Mouse (Mus musculus) liver, embryonic 14.5 days (tissue): ENCODE measurements at regions not wholly inside any gene's neighbourhood (a gene's known extent, or its start where the extent isn't known, plus 50 kb on each side); places are given as distances from the start of the nearest gene placed in this dataset.

Source experiments
- ATAC-seq: fragments of 200-750 bp; cut with Nextera tagmentation; 2 replicates; pipeline ENCODE4 v1.8.0; 2017; ENCODE audit warnings: moderate number of reproducible peaks, mild to moderate bottlenecking, moderate library complexity; ENCODE audit not compliant: insufficient read depth
- DNase-seq, 3 experiments: peaks; one replicate each; pipeline ENCODE4 v3.0.0-alpha.2; 2012 to 2013; ENCODE audit warnings: low read depth in 3 of 3, low spot score in 3 of 3
- H3K27ac ChIP-seq: fragments of 300-500 bp; sonication (generic); 2 replicates; pipeline ENCODE4 v1.5.1; 2014; ENCODE audit warnings: moderate library complexity, mild to moderate bottlenecking, control low read depth, inconsistent platforms
- H3K27me3 ChIP-seq: fragments of 300-500 bp; sonication (generic); 2 replicates; pipeline ENCODE4 v1.6.1; 2014; ENCODE audit warnings: mild to moderate bottlenecking, low read length, moderate library complexity; ENCODE audit not compliant: control insufficient read depth, insufficient read depth
- H3K36me3 ChIP-seq: fragments of 300-500 bp; sonication (generic); replicated peaks from 2 replicates; pipeline ENCODE4 v1.6.1; 2014; ENCODE audit warnings: low read depth; ENCODE audit not compliant: control insufficient read depth, insufficient read depth
- H3K4me1 ChIP-seq, 2 experiments: fragments of 200-500 bp in 1 of 2; fragments of 300-500 bp in 1 of 2; sonication (generic) in 1 of 2; replicated peaks; 2 replicates each; pipeline ENCODE4 v1.6.1; 2012 to 2014; ENCODE audit warnings: antibody characterized with exemption in 1 of 2, inconsistent platforms in 1 of 2, low read length in 1 of 2; ENCODE audit not compliant: control insufficient read depth in 2 of 2, insufficient read depth in 2 of 2
- H3K4me2 ChIP-seq: fragments of 300-500 bp; sonication (generic); 2 replicates; pipeline ENCODE4 v1.6.1; 2014; ENCODE audit warnings: low read depth, mild to moderate bottlenecking, control low read depth, moderate library complexity
- H3K4me3 ChIP-seq, 2 experiments: fragments of 200-500 bp in 1 of 2; fragments of 300-500 bp in 1 of 2; sonication (generic) in 1 of 2; 2 replicates each; pipeline ENCODE4 v1.5.1; 2012 to 2014; ENCODE audit warnings: low read depth in 2 of 2, low read length in 2 of 2, mild to moderate bottlenecking in 2 of 2, control low read depth in 1 of 2, inconsistent platforms in 1 of 2, moderate library complexity in 1 of 2; ENCODE audit not compliant: insufficient read depth in 1 of 2
- H3K9ac ChIP-seq: fragments of 300-500 bp; sonication (generic); replicated peaks from 2 replicates; pipeline ENCODE4 v1.6.1; 2014; ENCODE audit warnings: mild to moderate bottlenecking, control low read depth, moderate library complexity
- H3K9me3 ChIP-seq: fragments of 300-500 bp; sonication (generic); 2 replicates; pipeline ENCODE4 v1.6.1; 2016; ENCODE audit warnings: low read length, mixed read lengths; ENCODE audit not compliant: control insufficient read depth
- CTCF ChIP-seq: IDR thresholded peaks from 2 replicates; pipeline ENCODE4 v1.5.1; 2016; ENCODE audit warnings: antibody characterized with exemption, low read depth, control low read depth
- EP300 ChIP-seq: IDR thresholded peaks from 2 replicates; pipeline ENCODE4 v1.6.1; 2016; ENCODE audit warnings: antibody characterized with exemption, low read depth
- WGBS: fragments of 180-500 bp; shearing (Covaris S2); extraction: QIAGEN DNeasy Blood & Tissue Kit; methylation state at CpG from one replicate; pipeline ENCODE4 v1.1.7; 2014; ENCODE audit not compliant: insufficient replicate concordance; 5-methylcytosine and 5-hydroxymethylcytosine counted together

GRCm38 (mm10) chr1:61164271-61164670 lies 186.5 kb downstream of the Icos start:
- TF ChIP-seq EP300 (no peak), CTCF (no peak)
- DNase-seq (no peak), ATAC-seq (no peak)
- Histone ChIP-seq H3K4me2 (no peak overlapping the region), H3K9ac (no peak overlapping the region), H3K27ac (no peak overlapping the region), H3K36me3 (no peaks in the 10 kb centered on the region), H3K4me3 (no peak overlapping the region), H3K4me1 (no peaks in the 10 kb centered on the region), H3K9me3 (no peaks in the 10 kb centered on the region), H3K27me3 (no peaks in the 10 kb centered on the region)
- 71% methylated on average over 2 of the region's 2 CpGs for WGBS

- H3K27ac ChIP-seq: no peak overlapping the region
- no peak overlapping the region for H3K4me2 ChIP-seq
- 63% methylated on average over 6 of the region's 6 CpGs for WGBS
- H3K9me3 ChIP-seq: no peaks in the 10 kb centered on the region
- no peaks in the 10 kb centered on the region for H3K4me1 ChIP-seq
- H3K36me3 ChIP-seq: no peaks in the 10 kb centered on the region
- no peak overlapping the region for H3K9ac ChIP-seq
- no peak for ATAC-seq
- no peaks in the 10 kb centered on the region for H3K27me3 ChIP-seq
- DNase-seq: no peak
- no peak overlapping the region for H3K4me3 ChIP-seq
- no peak for TF ChIP-seq CTCF
- TF ChIP-seq EP300: no peak
Measured at GRCm38 (mm10) chr1:61171941-61172340, 194.2 kb downstream of the Icos start.

- TF ChIP-seq EP300: no peak
- TF ChIP-seq CTCF: no peak
- H3K4me3 ChIP-seq: no peak overlapping the region
- no peak overlapping the region for H3K27ac ChIP-seq
- DNase-seq (no peak), ATAC-seq (no peak)
- no peaks in the 10 kb centered on the region for H3K27me3 ChIP-seq
- 38% methylated on average over 6 of the region's 6 CpGs for WGBS
- no peaks in the 10 kb centered on the region for H3K9me3 ChIP-seq
- no peaks in the 10 kb centered on the region for H3K4me1 ChIP-seq
- H3K9ac ChIP-seq: no peak overlapping the region
- H3K36me3 ChIP-seq: no peaks in the 10 kb centered on the region
- H3K4me2 ChIP-seq: no peak overlapping the region
Measured at GRCm38 (mm10) chr1:61172946-61173345, 195.2 kb downstream of the Icos start.

- H3K4me1 ChIP-seq: no peaks in the 10 kb centered on the region
- no peaks in the 10 kb centered on the region for H3K36me3 ChIP-seq
- ATAC-seq: no peak
- no peak overlapping the region for H3K27ac ChIP-seq
- no peak overlapping the region for H3K9ac ChIP-seq
- no peaks in the 10 kb centered on the region for H3K27me3 ChIP-seq
- DNase-seq: no peak
- no peak overlapping the region for H3K4me3 ChIP-seq
- TF ChIP-seq CTCF (no peak), EP300 (no peak)
- H3K9me3 ChIP-seq: no peaks in the 10 kb centered on the region
- 57% methylated on average over 2 of the region's 2 CpGs for WGBS
- H3K4me2 ChIP-seq: no peak overlapping the region
Measured at GRCm38 (mm10) chr1:61175239-61175638, 197.5 kb downstream of the Icos start.

- Histone ChIP-seq H3K27ac (no peak overlapping the region), H3K9ac (no peak overlapping the region), H3K4me1 (0 out of 4 replicates have a peak, but pooled peaks cover 0 to 4% of the 10 kb centered on the region in 2 experiments), H3K9me3 (no peaks in the 10 kb centered on the region), H3K27me3 (no peaks in the 10 kb centered on the region), H3K4me3 (no peak overlapping the region), H3K36me3 (no peaks in the 10 kb centered on the region), H3K4me2 (no peak overlapping the region)
- DNase-seq: no peak
- 72% methylated on average over 9 of the region's 9 CpGs for WGBS
- no peak for ATAC-seq
- no peak for TF ChIP-seq EP300
Measured at GRCm38 (mm10) chr1:61179461-61179860, 201.7 kb downstream of the Icos start.
